21 mouse cellular contexts compared by ENCODE assay signal in genomic region chr5:91293073-91293472, GRCm38 (mm10).
A peak's percentile ranks its signal among the peaks of the same experiment; 100 is the strongest.
DNase-seq lines count a peak whose midpoint lies in the region; ATAC-seq lines count a peak whose summit lies in the region.
"Had no signal": no experiment of that assay in that cellular context is flagged by ENCODE, and none has a peak within 500 bp of the region (broad histone marks: within the 10 kb centered on the region; RNA-seq: fewer than 3 reads in every experiment).

No protein-coding gene starts in this region.

- no peaks in the 10 kb centered on the region for H3K36me3 ChIP-seq in liver, embryonic 16.5 days (ENCODE audit: control insufficient read depth, insufficient read depth)
- H3K36me3 ChIP-seq in liver, embryonic 12.5 days, result no peaks in the 10 kb centered on the region
- no peaks in the 10 kb centered on the region for H3K36me3 ChIP-seq in hindbrain, embryonic 10.5 days
- H3K36me3 ChIP-seq: forebrain, embryonic 12.5 days; hindbrain, embryonic 15.5 days; limb, embryonic 15.5 days; midbrain, embryonic 10.5 days had no signal

- DNase-seq in kidney, adult 8-10 months, result peak; percentile 67 to 79
- DNase-seq in kidney, postnatal 25 days, result peak; percentile 46 to 83
- DNase-seq in yolk sac, embryonic 10.5 days (ENCODE audit: low spot score), result peak; percentile 80
- no peak for DNase-seq in layer of hippocampus, adult 18-20 months (ENCODE audit: low spot score in 2 of 2)
- no peak for DNase-seq in hindbrain, embryonic 10.5 days (ENCODE audit: low spot score)
- DNase-seq in spleen, adult 18-20 months, result no peak
- DNase-seq: adrenal gland, postnatal 36 days; B cell, adult 2 months; cerebellum, adult 18-20 months; cerebellum, postnatal 36 days; gastrocnemius, postnatal 25 days; heart, adult 2 months; heart, postnatal 36 days; layer of hippocampus, postnatal 36 days had no signal

- no peak overlapping the region for H3K4me3 ChIP-seq in liver, embryonic 16.5 days (ENCODE audit: low read depth, low read length)
- no peak overlapping the region for H3K4me3 ChIP-seq in liver, embryonic 12.5 days
- H3K4me3 ChIP-seq in hindbrain, embryonic 10.5 days, result no peak overlapping the region
- H3K4me3 ChIP-seq: forebrain, embryonic 12.5 days; heart, adult 2 months; hindbrain, embryonic 15.5 days; limb, embryonic 15.5 days; midbrain, embryonic 10.5 days had no signal

- H3K27me3 ChIP-seq in liver, embryonic 16.5 days (ENCODE audit: control insufficient read depth, insufficient read depth, low read depth, low read length), result no peaks in the 10 kb centered on the region
- H3K27me3 ChIP-seq in liver, embryonic 12.5 days (replicated peaks), result no peaks in the 10 kb centered on the region
- H3K27me3 ChIP-seq in hindbrain, embryonic 10.5 days (ENCODE audit: insufficient read depth, poor library complexity, severe bottlenecking), result no peaks in the 10 kb centered on the region
- H3K27me3 ChIP-seq: forebrain, embryonic 12.5 days; hindbrain, embryonic 15.5 days; limb, embryonic 15.5 days had no signal

- no peaks in the 10 kb centered on the region for H3K9me3 ChIP-seq in liver, embryonic 16.5 days (replicated peaks; ENCODE audit: control insufficient read depth, low read length)
- H3K9me3 ChIP-seq in liver, embryonic 12.5 days (replicated peaks), result no peaks in the 10 kb centered on the region
- no peaks in the 10 kb centered on the region for H3K9me3 ChIP-seq in hindbrain, embryonic 10.5 days
- H3K9me3 ChIP-seq: forebrain, embryonic 12.5 days; hindbrain, embryonic 15.5 days; limb, embryonic 15.5 days; midbrain, embryonic 10.5 days had no signal

- H3K4me2 ChIP-seq in liver, embryonic 16.5 days (ENCODE audit: low read depth, low read length), result no peak overlapping the region
- no peak overlapping the region for H3K4me2 ChIP-seq in liver, embryonic 12.5 days
- H3K4me2 ChIP-seq: forebrain, embryonic 12.5 days; hindbrain, embryonic 15.5 days; limb, embryonic 15.5 days had no signal

- no peaks in the 10 kb centered on the region for H3K4me1 ChIP-seq in liver, embryonic 16.5 days (ENCODE audit: control insufficient read depth, low read depth, low read length)
- no peaks in the 10 kb centered on the region for H3K4me1 ChIP-seq in liver, embryonic 12.5 days
- no peaks in the 10 kb centered on the region for H3K4me1 ChIP-seq in hindbrain, embryonic 10.5 days (replicated peaks)
- H3K4me1 ChIP-seq: forebrain, embryonic 12.5 days; hindbrain, embryonic 15.5 days; limb, embryonic 15.5 days; midbrain, embryonic 10.5 days had no signal

- peak; percentile 88 for ATAC-seq in liver, embryonic 16.5 days (ENCODE audit: low read depth)
- ATAC-seq in liver, embryonic 12.5 days, result no peak

- H3K9ac ChIP-seq in liver, embryonic 16.5 days (ENCODE audit: low read depth, low read length), result no peak overlapping the region
- no peak overlapping the region for H3K9ac ChIP-seq in liver, embryonic 12.5 days
- H3K9ac ChIP-seq: forebrain, embryonic 12.5 days; hindbrain, embryonic 15.5 days; limb, embryonic 15.5 days had no signal

- 46% methylated on average over 4 of the region's 4 CpGs for WGBS in liver, embryonic 16.5 days (ENCODE audit: insufficient replicate concordance)
- 60% methylated on average over 4 of the region's 4 CpGs for WGBS in liver, embryonic 12.5 days (ENCODE audit: insufficient replicate concordance)
- WGBS in hindbrain, embryonic 10.5 days, result 72% methylated on average over 4 of the region's 4 CpGs

- no peak overlapping the region for H3K27ac ChIP-seq in liver, embryonic 16.5 days (ENCODE audit: low read length)
- no peak overlapping the region for H3K27ac ChIP-seq in liver, embryonic 12.5 days
- H3K27ac ChIP-seq in hindbrain, embryonic 10.5 days, result no peak overlapping the region
- H3K27ac ChIP-seq: forebrain, embryonic 12.5 days; heart, adult 2 months; hindbrain, embryonic 15.5 days; limb, embryonic 15.5 days; macrophage; midbrain, embryonic 10.5 days had no signal

Comparison
In these comparisons a context has a peak if more than half of its experiments do, and no peak if none do; other contexts are left out.
1. DNase-seq: peak in kidney, adult 8-10 months (2 of 2), kidney, postnatal 25 days (2 of 2) and yolk sac, embryonic 10.5 days (single experiment); none in layer of hippocampus, adult 18-20 months (0 of 2), hindbrain, embryonic 10.5 days (single experiment) and spleen, adult 18-20 months (0 of 2).